Mouse (Mus musculus) kidney, adult 2 months (tissue): ENCODE results near the gene Cntnap1.

Experiments
- CTCF ChIP-seq: fragments of 200-500 bp; conservative IDR thresholded peaks from 2 replicates; pipeline ENCODE4 v1.5.1; 2011; ENCODE audit warnings: low read depth, mild to moderate bottlenecking, control low read depth, low read length, moderate library complexity, mixed read lengths; ENCODE audit not compliant: insufficient read depth, insufficient read length
- POLR2A ChIP-seq: fragments of 200-500 bp; IDR thresholded peaks from one replicate; pipeline ENCODE4 v1.6.1; 2011; ENCODE audit warnings: low read depth, low read length, control low read depth

GRCm38 (mm10) chr11:101235429-101235828, 65.1 kb downstream of the Cntnap1 start:
- TF ChIP-seq CTCF (no peak), POLR2A (no peak)
